Mouse (Mus musculus): ENCODE data around the gene Nrxn3. TPM values are rescaled to one million over a fixed set of nuclear protein-coding genes. Genes with fewer than 3 reads are reported as not detected.

The Nrxn3 gene
- polyA plus RNA-seq, 1 experiment from 2014 or later = 102 TPM

DNA sequence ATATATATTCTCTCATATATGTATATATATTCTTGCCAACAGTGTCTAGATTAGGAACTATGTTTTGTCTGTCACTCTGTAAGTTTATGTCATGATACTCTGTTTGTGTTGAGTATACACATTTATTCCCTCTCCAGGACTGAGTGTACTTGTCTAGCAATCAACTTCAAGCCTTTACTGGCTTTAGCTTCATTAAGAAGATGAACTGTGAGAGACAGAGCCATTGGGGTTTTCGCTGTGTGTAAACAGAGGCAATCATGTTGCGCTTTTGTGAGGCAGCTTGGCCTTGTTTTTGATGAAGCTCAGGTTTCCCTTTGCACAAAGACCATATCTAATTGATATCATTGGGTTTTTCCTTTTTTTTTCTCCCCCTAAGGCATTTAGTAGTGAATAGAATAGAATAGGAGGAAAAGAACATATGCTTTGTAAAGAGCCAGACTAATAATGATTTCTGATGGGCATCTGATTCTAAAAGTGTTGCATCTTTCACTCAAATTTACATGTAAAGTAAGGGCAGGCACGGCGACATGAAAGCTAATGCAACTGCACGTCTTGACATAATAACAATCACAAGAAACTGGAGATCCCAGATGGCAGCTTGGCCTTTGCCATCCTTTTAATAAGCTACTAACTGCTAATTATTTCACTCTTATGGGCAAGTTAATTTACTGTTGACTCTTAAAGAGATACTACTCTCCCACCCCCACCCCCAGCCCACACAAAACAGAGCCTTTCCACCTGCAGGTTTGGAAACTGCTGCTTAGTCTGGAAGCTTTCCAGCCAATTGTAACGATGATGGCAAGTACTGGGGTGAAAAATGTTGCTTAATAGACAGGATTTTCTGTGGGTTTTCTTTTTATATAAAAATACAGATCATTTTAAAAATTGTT, 137.0 kb downstream of the Nrxn3 start:
- ATAC-seq (ENCODE audit: low FRiP score, low TSS enrichment) (peak; percentile 58; the same call in 1 of the 2 replicates), DNase-seq (peak; percentile 62)
- Histone ChIP-seq H3K4me2 (ENCODE audit: low read length) (0 out of 2 replicates have a peak overlapping the region, but pooled peaks have one; percentile 3), H3K9ac (replicated peaks; ENCODE audit: low read length) (no peak overlapping the region), H3K9me3 (ENCODE audit: control insufficient read depth, low read length) (no peaks in the 10 kb centered on the region), H3K36me3 (ENCODE audit: control insufficient read depth, insufficient read depth, low read length) (no peaks in the 10 kb centered on the region), H3K4me1 (ENCODE audit: control insufficient read depth, insufficient read depth, low read length) (peaks cover 15% of the 10 kb centered on the region), H3K27ac (replicated peaks; ENCODE audit: low read depth, low read length) (peak overlapping the region; percentile 68), H3K27me3 (ENCODE audit: control insufficient read depth, insufficient read depth, low read length) (no peaks in the 10 kb centered on the region), H3K4me3 (replicated peaks; ENCODE audit: low read depth, low read length) (no peak overlapping the region)
- WGBS = 11% methylated on average over 6 of the region's 6 CpGs

GRCm38 (mm10) chr12:88860397-88860796, 137.7 kb downstream of the Nrxn3 start:
- 17% methylated on average over 4 of the region's 4 CpGs for WGBS
- Histone ChIP-seq H3K36me3 (ENCODE audit: control insufficient read depth, insufficient read depth, low read length) (no peaks in the 10 kb centered on the region), H3K27me3 (ENCODE audit: control insufficient read depth, insufficient read depth, low read length) (no peaks in the 10 kb centered on the region), H3K4me1 (ENCODE audit: control insufficient read depth, insufficient read depth, low read length) (peaks cover 15% of the 10 kb centered on the region), H3K9me3 (ENCODE audit: control insufficient read depth, low read length) (no peaks in the 10 kb centered on the region), H3K27ac (replicated peaks; ENCODE audit: low read depth, low read length) (peak overlapping the region; percentile 49; the same call in 1 of the 2 replicates), H3K9ac (replicated peaks; ENCODE audit: low read length) (no peak overlapping the region), H3K4me3 (replicated peaks; ENCODE audit: low read depth, low read length) (no peak overlapping the region), H3K4me2 (ENCODE audit: low read length) (no peak overlapping the region)
- ATAC-seq (ENCODE audit: low FRiP score, low TSS enrichment) (no peak), DNase-seq (peak; percentile 33)

DNA sequence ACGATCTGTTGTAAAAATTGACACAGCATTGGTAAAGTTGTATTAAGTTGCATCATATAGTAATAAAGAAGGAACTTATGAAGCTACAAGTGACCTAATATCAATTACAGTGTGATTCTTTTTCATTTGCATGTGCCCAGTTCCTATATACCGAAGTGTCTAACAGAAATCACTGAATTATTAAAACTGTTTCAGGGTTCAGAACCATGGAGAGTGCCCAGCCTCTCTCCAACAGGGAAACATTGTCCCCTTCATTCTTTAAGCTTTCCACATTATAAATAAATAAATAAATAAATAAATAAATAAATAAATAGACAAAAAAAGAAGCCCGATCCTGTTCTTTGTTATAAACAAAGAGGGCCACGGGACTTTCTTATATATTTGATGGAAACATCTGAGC, 140.4 kb downstream of the Nrxn3 start:
- H3K4me2 ChIP-seq (ENCODE audit: low read length) = no peak overlapping the region
- WGBS = 59% methylated on average over 4 of the region's 4 CpGs
- DNase-seq = no peak

DNA sequence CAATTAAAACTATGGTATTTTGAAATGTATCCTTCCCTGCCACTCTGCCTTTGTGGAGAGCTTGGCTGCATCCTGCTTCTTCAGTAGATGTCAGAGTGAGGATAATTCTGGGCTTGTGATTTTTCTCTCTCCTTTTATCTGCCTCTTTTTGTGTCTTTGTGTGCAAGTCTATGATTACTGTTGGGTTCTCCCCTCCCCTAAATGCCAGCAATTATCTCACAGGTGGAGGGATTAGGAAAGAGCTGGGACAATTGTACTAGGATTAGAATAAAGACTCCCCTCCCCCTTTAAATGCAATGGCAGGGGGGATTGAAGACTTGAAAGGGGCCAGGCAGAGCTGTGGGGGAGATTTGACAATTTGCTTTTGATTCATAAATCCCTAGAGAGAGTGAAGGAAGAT, 145.6 kb downstream of the Nrxn3 start:
- Histone ChIP-seq H3K9me3 (ENCODE audit: control insufficient read depth, low read length) (no peaks in the 10 kb centered on the region), H3K4me2 (ENCODE audit: low read length) (no peak overlapping the region), H3K27me3 (ENCODE audit: control insufficient read depth, insufficient read depth, low read length) (no peaks in the 10 kb centered on the region), H3K9ac (replicated peaks; ENCODE audit: low read length) (no peak overlapping the region), H3K36me3 (ENCODE audit: control insufficient read depth, insufficient read depth, low read length) (no peaks in the 10 kb centered on the region), H3K4me1 (ENCODE audit: control insufficient read depth, insufficient read depth, low read length) (peaks cover 14% of the 10 kb centered on the region), H3K4me3 (replicated peaks; ENCODE audit: low read depth, low read length) (no peak overlapping the region), H3K27ac (replicated peaks; ENCODE audit: low read depth, low read length) (peak overlapping the region; percentile 53; the same call in 1 of the 2 replicates)
- DNase-seq (peak; percentile 55), ATAC-seq (ENCODE audit: low FRiP score, low TSS enrichment) (no peak)

More for the DNA sequence above, 140.4 kb downstream of the Nrxn3 start:
- no peak for ATAC-seq (ENCODE audit: low FRiP score, low TSS enrichment)
- Histone ChIP-seq H3K9me3 (ENCODE audit: control insufficient read depth, low read length) (no peaks in the 10 kb centered on the region), H3K27ac (replicated peaks; ENCODE audit: low read depth, low read length) (no peak overlapping the region), H3K27me3 (ENCODE audit: control insufficient read depth, insufficient read depth, low read length) (no peaks in the 10 kb centered on the region), H3K4me1 (ENCODE audit: control insufficient read depth, insufficient read depth, low read length) (peaks cover 18% of the 10 kb centered on the region), H3K9ac (replicated peaks; ENCODE audit: low read length) (no peak overlapping the region), H3K4me3 (replicated peaks; ENCODE audit: low read depth, low read length) (no peak overlapping the region), H3K36me3 (ENCODE audit: control insufficient read depth, insufficient read depth, low read length) (no peaks in the 10 kb centered on the region)

DNA sequence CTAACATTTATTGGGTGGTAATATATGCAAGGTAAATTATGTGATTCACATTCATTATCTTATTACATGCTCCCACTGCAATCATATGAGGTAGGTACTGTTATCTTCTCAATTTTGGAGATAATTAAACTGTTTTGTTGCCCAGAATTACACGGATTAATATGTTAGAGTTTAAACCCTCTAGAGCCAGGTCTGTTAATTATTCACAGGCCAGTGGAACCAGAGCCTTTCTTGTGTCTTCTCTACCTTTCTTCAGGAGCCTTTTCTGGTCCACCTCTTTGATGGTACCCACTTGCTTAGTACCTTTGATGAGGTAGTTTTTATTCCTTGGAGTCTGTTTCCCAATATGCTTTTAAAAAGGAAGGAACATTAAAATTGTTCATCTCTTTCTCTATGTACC, 174.7 kb downstream of the Nrxn3 start:
- Histone ChIP-seq H3K27ac (replicated peaks; ENCODE audit: low read depth, low read length) (no peak overlapping the region), H3K9ac (replicated peaks; ENCODE audit: low read length) (no peak overlapping the region), H3K36me3 (ENCODE audit: control insufficient read depth, insufficient read depth, low read length) (no peaks in the 10 kb centered on the region), H3K27me3 (ENCODE audit: control insufficient read depth, insufficient read depth, low read length) (no peaks in the 10 kb centered on the region), H3K4me2 (ENCODE audit: low read length) (no peak overlapping the region), H3K4me3 (replicated peaks; ENCODE audit: low read depth, low read length) (no peak overlapping the region), H3K9me3 (ENCODE audit: control insufficient read depth, low read length) (no peaks in the 10 kb centered on the region), H3K4me1 (ENCODE audit: control insufficient read depth, insufficient read depth, low read length) (peaks cover 8% of the 10 kb centered on the region; the same call in 1 of the 2 replicates)
- ATAC-seq (ENCODE audit: low FRiP score, low TSS enrichment) = no peak
- no peak for DNase-seq
- 71% methylated on average over 1 of the region's 1 CpGs for WGBS

GRCm38 (mm10) chr12:88900014-88900727, 177.5 kb downstream of the Nrxn3 start:
- Histone ChIP-seq H3K36me3 (ENCODE audit: control insufficient read depth, insufficient read depth, low read length) (no peaks in the 10 kb centered on the region), H3K4me3 (replicated peaks; ENCODE audit: low read depth, low read length) (no peak overlapping the region), H3K9me3 (ENCODE audit: control insufficient read depth, low read length) (no peaks in the 10 kb centered on the region), H3K27ac (replicated peaks; ENCODE audit: low read depth, low read length) (peak overlapping the region; percentile 45), H3K27me3 (ENCODE audit: control insufficient read depth, insufficient read depth, low read length) (no peaks in the 10 kb centered on the region), H3K4me2 (ENCODE audit: low read length) (no peak overlapping the region), H3K4me1 (ENCODE audit: control insufficient read depth, insufficient read depth, low read length) (peaks cover 8% of the 10 kb centered on the region; the same call in 1 of the 2 replicates), H3K9ac (replicated peaks; ENCODE audit: low read length) (no peak overlapping the region)
- ATAC-seq (ENCODE audit: low FRiP score, low TSS enrichment) (no peak), DNase-seq (peak; percentile 26)
- 42% methylated on average over 7 of the region's 7 CpGs for WGBS

DNA sequence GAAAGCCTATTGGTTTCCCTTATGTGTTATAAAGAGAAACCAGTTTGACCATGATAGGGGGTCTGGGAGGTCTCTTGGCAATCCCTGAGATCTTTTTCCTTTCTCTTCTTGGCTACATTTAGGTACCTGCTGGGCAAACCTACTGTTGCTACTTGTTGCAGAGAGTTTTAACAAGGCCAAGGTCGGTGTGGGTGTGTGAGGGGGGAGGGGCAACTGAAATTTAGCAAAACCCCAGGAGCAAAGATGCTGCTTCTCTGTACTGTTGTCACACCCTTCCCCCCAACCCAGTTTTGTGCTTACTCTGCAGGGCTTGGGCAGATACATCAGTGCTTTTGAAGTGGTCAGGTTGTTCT, 178.0 kb downstream of the Nrxn3 start:
- no peaks in the 10 kb centered on the region for H3K9me3 ChIP-seq (ENCODE audit: control insufficient read depth, low read length)
- peaks cover 8% of the 10 kb centered on the region; the same call in 1 of the 2 replicates for H3K4me1 ChIP-seq (ENCODE audit: control insufficient read depth, insufficient read depth, low read length)
- no peak overlapping the region for H3K4me2 ChIP-seq (ENCODE audit: low read length)
- no peaks in the 10 kb centered on the region for H3K27me3 ChIP-seq (ENCODE audit: control insufficient read depth, insufficient read depth, low read length)
- 19% methylated on average over 1 of the region's 1 CpGs for WGBS
- no peak for DNase-seq
- H3K27ac ChIP-seq (replicated peaks; ENCODE audit: low read depth, low read length) = no peak overlapping the region
- H3K9ac ChIP-seq (replicated peaks; ENCODE audit: low read length) = no peak overlapping the region
- no peaks in the 10 kb centered on the region for H3K36me3 ChIP-seq (ENCODE audit: control insufficient read depth, insufficient read depth, low read length)
- H3K4me3 ChIP-seq (replicated peaks; ENCODE audit: low read depth, low read length) = no peak overlapping the region
- no peak for ATAC-seq (ENCODE audit: low FRiP score, low TSS enrichment)

DNA sequence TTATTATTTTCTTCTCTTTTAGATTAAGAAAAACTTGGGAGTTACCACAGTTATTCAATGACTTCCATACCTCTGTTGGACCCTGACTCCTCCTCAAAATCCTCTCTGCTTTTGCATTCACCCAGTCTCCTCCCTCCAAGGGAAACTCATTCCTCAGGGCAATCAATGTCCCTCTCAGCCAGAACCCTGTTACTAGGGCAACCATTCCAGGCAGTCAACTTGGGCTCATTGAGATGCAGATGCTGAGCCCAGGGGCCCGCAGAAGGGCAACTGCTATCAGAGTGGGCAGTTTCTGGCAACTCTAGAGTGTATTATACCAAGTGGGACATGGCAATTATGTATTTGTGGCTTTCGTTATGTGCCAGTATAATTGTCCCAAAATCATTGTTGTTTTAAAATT, 188.1 kb downstream of the Nrxn3 start:
- WGBS = 7% methylated on average over 2 of the region's 2 CpGs
- no peak overlapping the region for H3K4me3 ChIP-seq (replicated peaks; ENCODE audit: low read depth, low read length)
- no peaks in the 10 kb centered on the region for H3K36me3 ChIP-seq (ENCODE audit: control insufficient read depth, insufficient read depth, low read length)
- no peak overlapping the region for H3K4me2 ChIP-seq (ENCODE audit: low read length)
- no peaks in the 10 kb centered on the region for H3K27me3 ChIP-seq (ENCODE audit: control insufficient read depth, insufficient read depth, low read length)
- H3K9me3 ChIP-seq (ENCODE audit: control insufficient read depth, low read length) = no peaks in the 10 kb centered on the region
- DNase-seq (peak; percentile 76), ATAC-seq (ENCODE audit: low FRiP score, low TSS enrichment) (peak; percentile 80)
- H3K4me1 ChIP-seq (ENCODE audit: control insufficient read depth, insufficient read depth, low read length) = peaks cover 9% of the 10 kb centered on the region; the same call in 1 of the 2 replicates
- H3K9ac ChIP-seq (replicated peaks; ENCODE audit: low read length) = no peak overlapping the region
- H3K27ac ChIP-seq (replicated peaks; ENCODE audit: low read depth, low read length) = no peak overlapping the region

Measured in midbrain, embryonic 14.5 days (tissue).